Mouse (Mus musculus) G1E (cell line): Measurements from ENCODE around the gene Sult6b1.

Experiments
- CTCF ChIP-seq: IDR thresholded peaks from 2 replicates; pipeline ENCODE4 v1.5.1; 2012; ENCODE audit warnings: low read depth, low read length, inconsistent platforms, mixed read lengths
- GATA1 ChIP-seq: IDR thresholded peaks from 2 replicates; pipeline ENCODE4 v1.6.1; 2012; ENCODE audit warnings: borderline replicate concordance, low read length, inconsistent platforms, mixed read lengths
- TAL1 ChIP-seq: conservative IDR thresholded peaks from 2 replicates; pipeline ENCODE4 v1.6.1; 2012; ENCODE audit warnings: low read depth, low read length, inconsistent platforms, mixed read lengths

DNA sequence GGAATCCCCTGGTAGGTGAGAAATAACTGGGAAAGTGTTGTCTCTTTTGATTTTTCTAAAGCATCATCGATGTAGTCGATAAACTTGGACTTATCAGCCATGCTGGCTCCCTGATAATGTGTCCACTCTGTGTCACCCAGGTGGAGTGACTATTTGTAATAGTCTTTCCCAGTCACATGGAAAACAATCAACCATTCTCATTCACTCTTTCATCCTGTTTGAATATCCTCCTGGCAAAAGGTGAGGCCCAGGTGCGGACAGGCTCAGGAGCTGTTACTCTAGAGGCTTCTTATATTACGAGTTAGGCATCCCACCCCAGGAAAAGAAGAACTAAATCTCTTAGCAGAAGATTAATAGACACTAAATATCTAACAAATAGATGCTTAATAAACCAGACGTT is at the start of gene Sult6b1:
- TF ChIP-seq CTCF (no peak), GATA1 (no peak), TAL1 (no peak)
